Comparison of ENCODE assay signal across 23 mouse cellular contexts in genomic region chr13:42720135-42720534, GRCm38 (mm10). TPM values are rescaled to one million over a fixed set of nuclear protein-coding genes. Genes with fewer than 3 reads are reported as not detected.
A peak's percentile ranks its signal among the peaks of the same experiment; 100 is the strongest.
DNase-seq lines count a peak whose midpoint lies in the region; ATAC-seq lines count a peak whose summit lies in the region.
"Had no signal": no experiment of that assay in that cellular context is flagged by ENCODE, and none has a peak within 500 bp of the region (broad histone marks: within the 10 kb centered on the region; RNA-seq: fewer than 3 reads in every experiment).

No protein-coding gene starts in this region.

- no peaks in the 10 kb centered on the region for H3K9me3 ChIP-seq in kidney, embryonic 15.5 days (replicated peaks)
- H3K9me3 ChIP-seq: embryonic facial prominence, embryonic 15.5 days; heart, embryonic 10.5 days; liver, embryonic 15.5 days; midbrain, embryonic 12.5 days; neural tube, embryonic 15.5 days had no signal

- no peak overlapping the region for H3K4me2 ChIP-seq in kidney, embryonic 15.5 days
- H3K4me2 ChIP-seq: embryonic facial prominence, embryonic 15.5 days; hindbrain, embryonic 14.5 days; liver, embryonic 15.5 days; midbrain, embryonic 12.5 days; neural tube, embryonic 15.5 days had no signal

- peak overlapping the region; percentile 73 for H3K27ac ChIP-seq in kidney, embryonic 15.5 days
- H3K27ac ChIP-seq: embryonic facial prominence, embryonic 15.5 days; heart, embryonic 10.5 days; liver, embryonic 15.5 days had no signal

- H3K4me1 ChIP-seq in kidney, embryonic 15.5 days, result peaks cover 32% of the 10 kb centered on the region
- H3K4me1 ChIP-seq: liver, embryonic 15.5 days had no signal

- no peak overlapping the region for H3K9ac ChIP-seq in kidney, embryonic 15.5 days
- H3K9ac ChIP-seq: embryonic facial prominence, embryonic 15.5 days; hindbrain, embryonic 14.5 days; liver, embryonic 15.5 days; midbrain, embryonic 12.5 days; neural tube, embryonic 15.5 days had no signal

- no peaks in the 10 kb centered on the region for H3K27me3 ChIP-seq in kidney, embryonic 15.5 days
- H3K27me3 ChIP-seq: embryonic facial prominence, embryonic 15.5 days; liver, embryonic 15.5 days; midbrain, embryonic 12.5 days; neural tube, embryonic 15.5 days had no signal

- ATAC-seq in kidney, embryonic 15.5 days (replicated peaks; ENCODE audit: low FRiP score), result no peak
- ATAC-seq: inflammation-experienced regulatory T-cells, adult 6 months; lung, postnatal 0 days had no signal

- DNase-seq in kidney, adult 11 months, result peak; percentile 40
- no peak for DNase-seq in kidney, adult 18-20 months
- DNase-seq in ES-CJ7 (ENCODE audit: low read depth, low spot score), result peak; percentile 74
- peak; percentile 31 to 58 for DNase-seq in kidney, postnatal 36 days
- DNase-seq in urinary bladder, adult 18-20 months (ENCODE audit: low spot score in 2 of 2), result no peak
- DNase-seq in spleen, postnatal 4 days (ENCODE audit: low spot score in 2 of 2), result no peak
- DNase-seq: adrenal gland, postnatal 36 days; cerebellum, postnatal 14 days; gastrocnemius, postnatal 10 days; heart, postnatal 4 days; liver; thymus, adult 18-20 months; thymus, postnatal 36 days had no signal

- no peak overlapping the region for H3K4me3 ChIP-seq in kidney, embryonic 15.5 days (replicated peaks)
- H3K4me3 ChIP-seq: embryonic facial prominence, embryonic 15.5 days; heart, embryonic 10.5 days; left cerebral cortex, adult 2 months; liver, embryonic 15.5 days; midbrain, embryonic 12.5 days; neural tube, embryonic 15.5 days had no signal

- H3K36me3 ChIP-seq in kidney, embryonic 15.5 days, result no peaks in the 10 kb centered on the region
- H3K36me3 ChIP-seq: embryonic facial prominence, embryonic 15.5 days; heart, embryonic 10.5 days; liver, embryonic 15.5 days; midbrain, embryonic 12.5 days; neural tube, embryonic 15.5 days had no signal

- WGBS in kidney, embryonic 15.5 days, result 18% methylated on average over 4 of the region's 4 CpGs

RNA-seq across cellular contexts. Expression of gene Phactr1, which starts 39.7 kb away (rescaled TPM):
- 24.5 and 25.7 TPM in 2 replicates for polyA plus RNA-seq in kidney, embryonic 15.5 days (2015; fragmentation: Nextera tagmentation; extraction: Ambion mirVana)

Comparison
In these comparisons a context has a peak if more than half of its experiments do, and no peak if none do; other contexts are left out.
1. DNase-seq: peak in kidney, adult 11 months (single experiment), ES-CJ7 (single experiment) and kidney, postnatal 36 days (2 of 2); none in kidney, adult 18-20 months (single experiment), urinary bladder, adult 18-20 months (0 of 2) and spleen, postnatal 4 days (0 of 2).